Mouse (Mus musculus) embryo, embryonic 11 days (tissue): Measurements from ENCODE around the gene Fam19a5.

Source experiments
- DNase-seq: peaks from one replicate; pipeline ENCODE4 v3.0.0-alpha.2; 2015

Fam19a5 gene

GRCm38 (mm10) chr15:87597149-87597548 lies 53.0 kb downstream of the Fam19a5 start:
- no peak for DNase-seq

- DNase-seq, result no peak
Measured at GRCm38 (mm10) chr15:87597766-87598165, 53.7 kb downstream of the Fam19a5 start.

GRCm38 (mm10) chr15:87598636-87599035 lies 54.5 kb downstream of the Fam19a5 start:
- DNase-seq, result no peak

- DNase-seq, result no peak
Measured at GRCm38 (mm10) chr15:87603316-87603715, 59.2 kb downstream of the Fam19a5 start.

- DNase-seq, result no peak
Measured at GRCm38 (mm10) chr15:87605504-87606280, 61.6 kb downstream of the Fam19a5 start.

DNA sequence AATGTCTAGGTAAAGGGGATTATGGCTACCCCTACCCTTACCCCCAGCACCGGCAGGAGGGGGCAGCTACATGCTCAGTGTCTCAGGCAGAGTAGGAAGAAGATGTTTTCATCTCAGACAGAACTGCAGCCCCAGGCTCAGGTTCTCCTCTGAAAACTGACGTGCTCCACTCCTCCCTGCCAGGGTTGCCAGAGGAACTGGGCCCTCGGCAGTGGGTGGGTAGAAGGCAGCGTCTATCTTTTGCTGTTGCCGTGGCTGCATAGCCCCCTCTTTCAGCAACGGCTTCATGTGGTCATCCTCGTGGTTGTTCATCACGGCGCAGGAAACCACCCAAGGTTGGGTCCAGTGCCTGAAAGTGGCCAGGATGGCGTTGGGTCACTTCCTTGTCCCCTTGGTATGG lies 62.6 kb downstream of the Fam19a5 start:
- no peak for DNase-seq

- no peak for DNase-seq
Measured at GRCm38 (mm10) chr15:87609236-87609635, 65.1 kb downstream of the Fam19a5 start.

DNA sequence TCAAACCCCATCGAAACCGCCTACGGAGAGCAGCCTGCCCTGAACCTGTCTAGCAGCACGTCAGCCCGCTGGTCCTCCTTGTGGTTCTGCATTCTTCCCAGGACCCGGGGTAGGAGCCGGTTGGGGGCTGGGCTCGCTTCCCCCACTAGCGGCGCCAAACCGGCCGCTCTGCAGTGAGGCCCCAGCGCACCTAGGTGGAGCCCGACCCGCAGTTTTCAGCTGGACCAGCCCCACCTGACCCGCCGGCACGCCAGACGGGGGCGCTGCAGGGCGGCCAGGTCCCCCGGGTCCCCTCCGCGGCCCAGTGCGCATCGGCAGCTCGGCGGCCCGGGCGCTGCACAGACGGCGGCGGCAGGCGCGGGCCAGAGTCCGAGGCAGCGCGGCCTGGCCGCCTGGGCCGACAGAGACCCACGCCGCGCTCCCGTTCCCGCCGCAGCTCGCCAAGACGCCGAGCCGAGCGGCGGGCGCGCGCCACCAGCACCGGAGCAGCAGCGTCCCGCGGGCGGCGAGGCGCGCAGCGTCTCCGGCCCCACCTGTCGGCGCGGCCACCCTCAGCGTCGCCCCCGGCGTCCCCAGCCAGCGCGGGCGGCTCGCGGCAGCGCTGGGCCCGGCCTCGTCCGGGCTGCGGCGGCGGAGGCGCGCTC lies 80.0 kb downstream of the Fam19a5 start:
- DNase-seq, result peak; percentile 93

GRCm38 (mm10) chr15:87624610-87625091 lies 80.6 kb downstream of the Fam19a5 start:
- DNase-seq, result no peak

DNA sequence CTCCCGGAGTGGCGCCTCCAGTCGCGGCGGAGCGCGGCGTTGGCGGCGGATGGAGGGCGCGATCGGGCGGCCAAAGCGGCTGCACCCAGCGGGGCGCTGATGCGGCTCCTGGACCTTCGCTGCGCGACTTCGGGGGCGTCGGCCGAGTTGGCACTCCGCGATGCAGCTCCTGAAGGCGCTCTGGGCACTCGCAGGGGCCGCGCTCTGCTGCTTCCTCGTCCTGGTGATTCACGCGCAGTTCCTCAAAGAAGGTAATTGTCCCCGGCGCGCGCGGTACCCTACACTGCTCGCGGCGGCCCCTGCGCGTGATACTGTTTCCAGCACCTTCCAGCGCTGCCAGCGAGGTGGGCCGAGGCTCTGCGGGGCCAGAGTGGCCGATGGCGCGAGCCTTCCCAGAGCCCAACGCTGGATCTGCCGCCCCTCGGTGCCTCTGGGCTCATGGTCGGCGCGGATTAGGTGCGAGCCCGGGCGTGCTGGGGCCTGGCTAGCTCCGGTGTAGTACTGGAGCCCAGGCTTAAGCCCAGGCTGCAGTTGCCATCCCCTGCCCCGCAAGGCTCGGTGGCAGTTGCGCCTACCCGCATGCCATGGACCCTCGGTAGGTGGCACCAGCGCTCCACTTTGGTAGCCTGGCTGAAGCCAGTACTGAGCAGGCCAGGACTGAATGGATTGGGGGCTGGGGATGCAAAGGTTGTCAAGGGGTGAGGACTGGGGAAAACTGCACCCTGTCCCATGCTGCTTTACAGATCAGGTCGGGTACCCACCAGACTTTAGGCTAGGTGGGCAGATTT lies 81.3 kb downstream of the Fam19a5 start:
- peak; percentile 93 for DNase-seq

- no peak for DNase-seq
Measured at GRCm38 (mm10) chr15:87635272-87635671, 91.2 kb downstream of the Fam19a5 start.

- DNase-seq, result no peak
Measured at GRCm38 (mm10) chr15:87636407-87636806, 92.3 kb downstream of the Fam19a5 start.

DNA sequence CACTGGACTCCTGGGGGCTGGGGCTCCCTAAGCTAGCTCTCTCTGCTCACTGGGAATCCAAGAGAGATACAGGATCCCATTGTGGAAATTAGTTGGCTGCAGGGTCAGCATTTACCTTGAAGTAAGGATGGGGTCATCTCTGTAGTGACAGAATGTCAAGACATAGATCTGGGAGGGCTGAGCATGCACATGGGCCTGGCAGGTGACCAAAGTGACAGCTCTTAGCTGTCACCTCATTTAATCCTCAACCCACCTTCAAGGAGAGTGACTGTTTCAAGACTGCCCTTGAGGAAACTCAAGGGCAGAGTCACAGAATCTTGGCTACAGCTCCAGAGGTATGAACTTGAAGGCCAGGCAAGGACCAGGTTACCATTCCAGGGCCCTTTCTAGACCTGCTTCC lies 93.1 kb downstream of the Fam19a5 start:
- DNase-seq, result no peak

GRCm38 (mm10) chr15:87638270-87638669 lies 94.2 kb downstream of the Fam19a5 start:
- DNase-seq, result no peak

DNA sequence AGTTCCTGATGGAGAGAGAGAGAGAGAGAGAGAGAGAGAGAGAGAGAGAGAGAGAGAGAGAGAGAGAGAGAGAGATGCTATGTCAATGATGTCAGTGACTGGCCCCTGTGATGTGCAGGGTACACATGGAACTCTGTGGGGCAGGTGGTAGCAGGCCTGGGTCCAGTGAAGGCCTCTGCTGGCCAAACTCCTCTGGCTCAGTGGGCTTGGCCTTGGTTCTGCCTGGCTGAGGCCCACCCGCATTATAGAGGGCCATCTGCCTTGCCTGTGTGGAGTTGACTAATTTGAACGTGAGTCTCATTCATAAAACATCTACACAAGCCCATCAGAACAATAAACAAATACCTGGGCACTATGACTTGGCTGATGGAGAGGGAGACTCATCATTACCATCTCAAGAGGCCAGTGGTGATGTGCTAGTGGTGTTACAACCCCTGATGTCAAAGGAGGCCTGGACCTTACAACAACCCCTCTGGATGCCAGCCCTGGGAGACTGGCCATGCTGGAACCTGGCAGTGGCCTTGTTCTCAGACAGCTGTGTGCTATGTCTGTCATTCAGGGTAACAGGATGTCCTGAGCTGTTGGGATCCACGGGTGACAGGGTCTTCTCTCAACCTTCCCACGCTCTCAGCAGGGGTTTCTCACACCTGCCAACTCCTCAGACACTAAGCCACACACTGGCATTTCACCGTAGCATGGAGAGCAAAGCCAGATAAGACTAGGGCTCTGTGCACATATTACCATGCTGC lies 102.4 kb downstream of the Fam19a5 start:
- no peak for DNase-seq

DNA sequence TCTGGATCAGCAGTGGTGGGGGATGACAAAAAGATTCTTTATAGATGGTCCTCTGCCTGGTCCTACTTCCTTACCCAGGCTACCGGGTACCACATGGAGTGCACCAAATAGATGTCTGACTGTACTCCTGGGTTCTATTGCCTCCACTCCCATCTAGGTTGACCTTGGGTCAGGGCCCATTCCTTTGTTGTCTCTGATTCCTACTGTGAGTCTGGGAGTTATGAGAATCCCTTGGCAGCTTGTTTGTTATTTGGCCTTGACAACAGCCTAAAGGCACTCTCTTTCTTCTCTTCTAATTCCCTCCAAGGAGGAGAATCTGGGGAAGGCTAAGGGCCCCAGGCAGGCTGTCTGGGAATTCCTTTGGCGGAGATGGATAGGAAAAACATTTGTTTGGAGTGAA lies 105.6 kb downstream of the Fam19a5 start:
- DNase-seq, result no peak

DNA sequence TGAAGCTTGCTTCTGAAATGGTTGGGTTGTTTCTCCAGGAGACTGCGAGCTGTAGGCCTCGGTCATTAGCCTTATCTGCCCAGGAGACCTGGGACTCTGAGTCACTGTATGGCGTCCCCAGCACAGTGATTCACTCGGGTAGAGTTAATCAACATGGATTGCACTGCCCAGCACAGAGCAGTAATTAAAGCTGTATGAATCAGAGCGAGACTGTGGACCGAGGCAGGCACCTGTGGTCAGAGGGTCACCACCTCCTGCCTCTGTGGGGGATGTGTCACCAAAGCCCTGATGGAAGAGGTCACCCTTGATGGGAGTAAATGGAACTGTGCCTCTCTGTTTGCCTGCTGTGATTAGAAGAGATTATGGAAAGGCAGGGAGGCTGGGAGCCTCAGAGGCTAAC lies 110.5 kb downstream of the Fam19a5 start:
- no peak for DNase-seq

- DNase-seq, result peak; percentile 35
Measured at GRCm38 (mm10) chr15:87656496-87657155, 112.5 kb downstream of the Fam19a5 start.

GRCm38 (mm10) chr15:87659729-87660128 lies 115.6 kb downstream of the Fam19a5 start:
- DNase-seq, result no peak

DNA sequence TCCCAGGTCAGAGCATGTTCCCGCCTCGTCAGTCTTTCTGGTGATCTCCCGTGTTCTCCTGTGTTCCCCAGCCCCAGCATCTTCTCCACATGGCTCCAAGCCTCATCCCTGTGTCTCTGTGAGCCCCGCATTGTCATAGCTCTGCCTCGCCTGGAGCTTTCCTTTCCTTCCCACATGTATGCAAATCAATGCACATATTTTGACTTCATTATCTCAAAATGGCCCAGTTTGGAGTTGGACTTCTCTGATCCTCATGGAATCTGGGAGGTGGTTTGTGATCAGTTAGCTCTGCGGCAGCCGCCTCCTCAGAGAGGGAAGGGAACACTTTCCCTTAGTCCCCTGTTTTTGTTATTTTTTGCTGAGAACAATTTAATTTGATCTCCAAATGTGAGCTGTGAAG lies 117.9 kb downstream of the Fam19a5 start:
- no peak for DNase-seq

DNA sequence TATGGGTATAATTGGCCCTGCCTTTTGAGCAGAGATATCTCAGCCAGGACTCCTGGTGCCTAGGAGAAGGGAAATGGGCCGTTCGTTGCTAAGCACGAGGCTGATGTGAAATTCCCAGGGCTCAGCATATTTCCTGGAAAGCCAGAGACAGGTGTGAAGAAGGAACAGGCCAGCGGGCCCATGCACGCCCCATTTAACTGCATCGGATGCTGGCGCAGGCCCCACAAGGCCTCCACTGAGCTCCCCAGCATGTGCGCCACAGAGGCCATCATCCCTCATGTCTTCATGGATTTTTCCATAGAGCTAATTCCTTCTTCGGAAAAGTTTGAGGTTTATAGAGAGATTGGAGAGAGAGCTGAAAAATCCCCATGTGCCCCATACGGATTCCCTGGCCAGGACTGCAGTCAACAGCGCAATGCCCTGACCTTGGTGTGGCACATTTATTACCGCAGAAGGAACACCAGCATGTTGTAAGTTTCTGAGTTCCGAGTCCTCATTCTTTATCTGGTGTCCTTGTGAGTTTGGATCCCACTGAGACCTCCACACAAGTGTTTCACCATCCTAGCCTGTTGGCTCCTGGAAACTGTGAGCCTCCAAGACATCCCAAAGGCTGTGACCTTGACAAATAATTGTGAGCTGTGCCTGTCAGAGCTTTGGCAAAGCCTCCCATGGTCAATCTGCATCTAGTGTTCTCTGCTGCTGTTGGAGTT lies 122.1 kb downstream of the Fam19a5 start:
- no peak for DNase-seq

DNA sequence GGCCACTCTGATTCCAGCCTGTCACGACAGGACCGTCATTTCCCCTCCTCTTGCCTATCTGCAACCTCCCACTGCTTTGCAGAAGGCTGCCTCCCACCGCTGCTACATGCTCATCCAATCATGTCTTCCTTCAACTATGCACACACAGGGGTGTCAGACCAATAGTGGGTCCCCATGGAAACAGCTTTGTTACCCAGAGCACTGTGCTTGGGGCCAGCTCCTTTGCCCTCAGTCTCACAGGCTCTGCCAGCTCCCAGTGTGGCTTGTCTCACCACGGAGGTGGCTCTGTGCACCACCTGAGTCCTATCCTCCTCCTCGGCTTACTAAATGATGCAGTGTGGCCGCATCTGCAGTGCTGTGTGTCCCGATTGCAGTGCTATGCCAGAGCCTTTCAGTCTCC lies 123.3 kb downstream of the Fam19a5 start:
- DNase-seq, result no peak
